Comparison of ENCODE assay signal across 8 mouse cellular contexts in genomic region chrX:153832606-153833005, GRCm38 (mm10). TPM values are rescaled to one million over a fixed set of nuclear protein-coding genes. Genes with fewer than 3 reads are reported as not detected.
DNase-seq lines count a peak whose midpoint lies in the region; ATAC-seq and TF ChIP-seq lines count a peak whose summit lies in the region.

No protein-coding gene starts in this region.

- H3K9ac ChIP-seq in forebrain, postnatal 0 days = peak overlapping the region; percentile 62
- no peak overlapping the region for H3K9ac ChIP-seq in liver, embryonic 16.5 days (ENCODE audit: low read depth, low read length)

- peak overlapping the region; percentile 43 for H3K4me2 ChIP-seq in forebrain, postnatal 0 days (ENCODE audit: low read depth)
- peak overlapping the region; percentile 41 for H3K4me2 ChIP-seq in liver, embryonic 16.5 days (ENCODE audit: low read depth, low read length)

- peak; percentile 69 for ATAC-seq in forebrain, postnatal 0 days
- no peak for ATAC-seq in liver, embryonic 16.5 days (ENCODE audit: low read depth)

- no peaks in the 10 kb centered on the region for H3K27me3 ChIP-seq in embryonic facial prominence, embryonic 10.5 days (replicated peaks; ENCODE audit: low read depth, poor library complexity, severe bottlenecking)
- no peaks in the 10 kb centered on the region for H3K27me3 ChIP-seq in forebrain, postnatal 0 days (ENCODE audit: insufficient read depth, low read length)
- H3K27me3 ChIP-seq in liver, embryonic 16.5 days (ENCODE audit: control insufficient read depth, insufficient read depth, low read depth, low read length) = no peaks in the 10 kb centered on the region

- intact Hi-C loops in left cerebral cortex, postnatal 14 days (cut with DNase I) = no loop called here

- peak overlapping the region; percentile 63 for H3K4me3 ChIP-seq in embryonic facial prominence, embryonic 10.5 days
- peak overlapping the region; percentile 50 for H3K4me3 ChIP-seq in forebrain, postnatal 0 days (ENCODE audit: low read depth, low read length)
- H3K4me3 ChIP-seq in liver, embryonic 16.5 days (ENCODE audit: low read depth, low read length) = peak overlapping the region; percentile 46

- TF ChIP-seq CTCF in forebrain, postnatal 0 days (IDR thresholded peaks at IDR 0.05; ENCODE audit: low read depth) = no peak

- peak; percentile 3 to 9 for DNase-seq in left cerebral cortex, postnatal 14 days (ENCODE audit: low spot score in 2 of 2)
- no peak for DNase-seq in left cerebral cortex, adult 8-10 months (ENCODE audit: low spot score in 2 of 2)
- DNase-seq in embryonic facial prominence, embryonic 10.5 days (ENCODE audit: low spot score) = no peak
- DNase-seq in forebrain, postnatal 0 days = peak; percentile 31
- no peak for DNase-seq in adrenal gland, adult 2 months
- no peak for DNase-seq in thymus, postnatal 14 days
- no peak for DNase-seq in ovary, adult 18-20 months (ENCODE audit: low spot score)

- H3K36me3 ChIP-seq in embryonic facial prominence, embryonic 10.5 days (replicated peaks) = no peaks in the 10 kb centered on the region
- H3K36me3 ChIP-seq in forebrain, postnatal 0 days (ENCODE audit: insufficient read depth) = no peaks in the 10 kb centered on the region
- no peaks in the 10 kb centered on the region for H3K36me3 ChIP-seq in liver, embryonic 16.5 days (ENCODE audit: control insufficient read depth, insufficient read depth)

- no peaks in the 10 kb centered on the region for H3K4me1 ChIP-seq in embryonic facial prominence, embryonic 10.5 days
- H3K4me1 ChIP-seq in forebrain, postnatal 0 days (ENCODE audit: insufficient read depth) = 0 out of 2 replicates have a peak, but pooled peaks cover 3% of the 10 kb centered on the region
- no peaks in the 10 kb centered on the region for H3K4me1 ChIP-seq in liver, embryonic 16.5 days (ENCODE audit: control insufficient read depth, low read depth, low read length)

- H3K27ac ChIP-seq in embryonic facial prominence, embryonic 10.5 days (replicated peaks) = peak overlapping the region; percentile 86
- H3K27ac ChIP-seq in forebrain, postnatal 0 days (ENCODE audit: low read depth, low read length) = peak overlapping the region; percentile 76
- H3K27ac ChIP-seq in liver, embryonic 16.5 days (ENCODE audit: low read length) = no peak overlapping the region

- no peaks in the 10 kb centered on the region for H3K9me3 ChIP-seq in embryonic facial prominence, embryonic 10.5 days
- H3K9me3 ChIP-seq in forebrain, postnatal 0 days (ENCODE audit: low read length) = no peaks in the 10 kb centered on the region
- no peaks in the 10 kb centered on the region for H3K9me3 ChIP-seq in liver, embryonic 16.5 days (replicated peaks; ENCODE audit: control insufficient read depth, low read length)

- 24% methylated on average over 14 of the region's 14 CpGs for WGBS in embryonic facial prominence, embryonic 10.5 days
- 24% methylated on average over 14 of the region's 14 CpGs for WGBS in forebrain, postnatal 0 days
- 25% methylated on average over 14 of the region's 14 CpGs for WGBS in liver, embryonic 16.5 days (ENCODE audit: insufficient replicate concordance)

RNA-seq across cellular contexts. Expression of gene Spin2c, which starts 0.6 kb away (rescaled TPM):
- total RNA-seq in left cerebral cortex, postnatal 14 days (2021) = 1 to 10 TPM; 5.8 to 7.0 TPM
- 1 to 10 TPM; 5.4 to 9.0 (median 7.3) TPM for total RNA-seq in left cerebral cortex, adult 8-10 months (2022)
- 41.0 and 49.4 TPM in 2 replicates for polyA plus RNA-seq in embryonic facial prominence, embryonic 10.5 days (2016; fragmentation: Nextera tagmentation; extraction: Ambion mirVana)
- 20.4 and 27.3 TPM in 2 replicates for total RNA-seq in forebrain, postnatal 0 days (2014; rRNA removed)
- 27.6 and 31.5 TPM in 2 replicates for polyA plus RNA-seq in forebrain, postnatal 0 days (2015; fragmentation: Nextera tagmentation; extraction: Ambion mirVana)
- 1.1 TPM in 2 replicates for polyA plus RNA-seq in liver, embryonic 16.5 days (2015; fragmentation: Nextera tagmentation; extraction: Ambion mirVana)
- total RNA-seq in adrenal gland, adult 2 months (2021) = under 1 TPM in 1 of 2 experiments, not detected in 1; 0.48 TPM
- 0.47 TPM in 1 of 2 replicates, not detected in the other for polyA plus RNA-seq in adrenal gland, adult 2 months (2012; rRNA removed)

Comparison
In these comparisons a context has a peak if more than half of its experiments do, and no peak if none do; other contexts are left out.
1. DNase-seq: peak in left cerebral cortex, postnatal 14 days (2 of 2) and forebrain, postnatal 0 days (single experiment); none in left cerebral cortex, adult 8-10 months (0 of 2), embryonic facial prominence, embryonic 10.5 days (single experiment), adrenal gland, adult 2 months (single experiment), thymus, postnatal 14 days (single experiment) and ovary, adult 18-20 months (single experiment).
2. RNA of gene Spin2c, which starts 0.6 kb away (total RNA-seq): 20.4 to 27.3 TPM in forebrain, postnatal 0 days, 5.4 to 9.0 TPM in left cerebral cortex, adult 8-10 months and 5.8 to 7.0 TPM in left cerebral cortex, postnatal 14 days; 0.48 TPM in adrenal gland, adult 2 months; every median in the first group is over 4 times any median in the second.
3. Peak in every context shown above with its lines, with median percentiles within 50 percentile points of each other: H3K4me3 ChIP-seq.